Mouse (Mus musculus) adrenal gland, postnatal 0 days (tissue): ENCODE measurements around the gene Glra4. TPM values are rescaled to one million over a fixed set of nuclear protein-coding genes. Genes with fewer than 3 reads are reported as not detected.

Experiments used
- polyA plus RNA-seq: library from polyadenylated mRNA; unstranded; fragments of >200 nt; fragmentation: Nextera tagmentation; extraction: Ambion mirVana; gene quantifications from 2 replicates; pipeline ENCODE4 v1.2.1, GENCODE M21; 2015

Gene Glra4
- polyA plus RNA-seq = not detected in 2 replicates

GRCm38 (mm10) chrX:136780041-136780440, at the start of gene Glra4:
Gene Glra4 (minus strand): TSS chrX:136780141.

GRCm38 (mm10) chrX:136822371-136822770, 42.4 kb upstream of the Glra4 start, which contains the start of gene Plp1:
Gene Plp1 (plus strand): TSS chrX:136822671.

GRCm38 (mm10) chrX:136743459-136743858, 36.5 kb downstream of the Glra4 start, which contains the start of gene Morf4l2:
Gene Morf4l2 (minus strand): TSS chrX:136743690.

Other genes with a start within 250 kb of the Glra4 start
- gene Kir3dl2, start 236.1 kb downstream of the Glra4 start, polyA plus RNA-seq = not detected in 2 replicates
- gene Tceal3, start 189.3 kb downstream of the Glra4 start, polyA plus RNA-seq = 25.7 and 31.0 TPM in 2 replicates
- 19.4 and 22.4 TPM in 2 replicates for gene Tceal1, start 72.2 kb downstream of the Glra4 start, polyA plus RNA-seq
- gene Morf4l2, start 36.5 kb downstream of the Glra4 start, polyA plus RNA-seq = 428 and 432 TPM in 2 replicates
- gene Plp1, start 42.5 kb upstream of the Glra4 start, polyA plus RNA-seq = 27.1 and 43.3 TPM in 2 replicates
- 0.86 and 2.1 TPM in 2 replicates for gene Rab9b, start 88.6 kb upstream of the Glra4 start, polyA plus RNA-seq
- gene H2bfm, start 147.2 kb upstream of the Glra4 start, polyA plus RNA-seq = not detected in 2 replicates
- gene Tmsb15b2, start 195.4 kb upstream of the Glra4 start, polyA plus RNA-seq = 124 and 252 TPM in 2 replicates
- 10.2 and 18.5 TPM in 2 replicates for gene Tmsb15l, start 196.7 kb upstream of the Glra4 start, polyA plus RNA-seq
- 63.9 and 125 TPM in 2 replicates for gene Tmsb15b1, start 196.7 kb upstream of the Glra4 start, polyA plus RNA-seq
- gene Zcchc18, start 213.0 kb upstream of the Glra4 start, polyA plus RNA-seq = 34.3 and 61.9 TPM in 2 replicates